Mouse (Mus musculus) lung, embryonic 15.5 days (tissue): Measurements from ENCODE around the gene Ccnb1ip1. TPM values are rescaled to one million over a fixed set of nuclear protein-coding genes. Genes with fewer than 3 reads are reported as not detected.

ENCODE experiments used
- ATAC-seq: fragments of 200-750 bp; cut with Nextera tagmentation; 2 replicates; pipeline ENCODE4 v1.8.0; 2017; ENCODE audit warnings: moderate number of reproducible peaks, borderline replicate concordance; ENCODE audit not compliant: low FRiP score, low TSS enrichment; ENCODE audit errors: extremely low read depth
- H3K27ac ChIP-seq: fragments of 300-500 bp; sonication (generic); 2 replicates; pipeline ENCODE4 v1.5.1; 2015; ENCODE audit warnings: moderate library complexity, mild to moderate bottlenecking, inconsistent platforms
- H3K27me3 ChIP-seq: fragments of 300-500 bp; sonication (generic); 2 replicates; pipeline ENCODE4 v1.6.1; 2015; ENCODE audit warnings: inconsistent platforms
- H3K36me3 ChIP-seq: fragments of 300-500 bp; sonication (generic); 2 replicates; pipeline ENCODE4 v1.6.1; 2015; ENCODE audit warnings: inconsistent platforms
- H3K4me1 ChIP-seq: fragments of 300-500 bp; sonication (generic); 2 replicates; pipeline ENCODE4 v1.6.1; 2015; ENCODE audit warnings: inconsistent platforms
- H3K4me2 ChIP-seq: fragments of 300-500 bp; sonication (generic); 2 replicates; pipeline ENCODE4 v1.6.1; 2015; ENCODE audit warnings: inconsistent platforms, mild to moderate bottlenecking, moderate library complexity
- H3K4me3 ChIP-seq: fragments of 300-500 bp; sonication (generic); 2 replicates; pipeline ENCODE4 v1.5.1; 2015; ENCODE audit warnings: mild to moderate bottlenecking, inconsistent platforms
- H3K9ac ChIP-seq: fragments of 300-500 bp; sonication (generic); 2 replicates; pipeline ENCODE4 v1.6.1; 2015; ENCODE audit warnings: inconsistent platforms
- H3K9me3 ChIP-seq: fragments of 300-500 bp; sonication (generic); 2 replicates; pipeline ENCODE4 v1.6.1; 2016; ENCODE audit warnings: inconsistent platforms
- WGBS: fragments of 180-500 bp; shearing (Covaris S2); methylation state at CpG from one replicate; pipeline ENCODE4 v1.1.7; 2015; 5-methylcytosine and 5-hydroxymethylcytosine counted together
- polyA plus RNA-seq: library from polyadenylated mRNA; unstranded; fragments of >200 nt; fragmentation: Nextera tagmentation; extraction: Ambion mirVana; gene quantifications from 2 replicates; pipeline ENCODE4 v1.2.1, GENCODE M21; 2015

The Ccnb1ip1 gene
- polyA plus RNA-seq, 1 experiment from 2014 or later = not detected

GRCm38 (mm10) chr14:50802843-50803562, 4.5 kb downstream of the Ccnb1ip1 start:
- no peak overlapping the region for H3K9ac ChIP-seq
- H3K36me3 ChIP-seq = no peaks in the 10 kb centered on the region
- WGBS = 63% methylated on average over 4 of the region's 4 CpGs
- H3K9me3 ChIP-seq = no peaks in the 10 kb centered on the region
- peaks cover 3% of the 10 kb centered on the region; the same call in 1 of the 2 replicates for H3K4me1 ChIP-seq
- H3K27me3 ChIP-seq = no peaks in the 10 kb centered on the region
- no peak overlapping the region for H3K4me2 ChIP-seq
- no peak overlapping the region for H3K4me3 ChIP-seq
- no peak overlapping the region for H3K27ac ChIP-seq
- ATAC-seq = no peak

- no peak overlapping the region for H3K4me2 ChIP-seq
- whole genome bisulfite sequencing = 84% methylated on average over 6 of the region's 6 CpGs
- no peak overlapping the region for H3K9ac ChIP-seq
- H3K27ac ChIP-seq = no peak overlapping the region
- no peak for ATAC-seq
- H3K4me1 ChIP-seq = peaks cover 3% of the 10 kb centered on the region; the same call in 1 of the 2 replicates
- H3K9me3 ChIP-seq = no peaks in the 10 kb centered on the region
- no peaks in the 10 kb centered on the region for H3K36me3 ChIP-seq
- no peak overlapping the region for H3K4me3 ChIP-seq
- no peaks in the 10 kb centered on the region for H3K27me3 ChIP-seq
Measured at GRCm38 (mm10) chr14:50802441-50802840, 5.1 kb downstream of the Ccnb1ip1 start.

- ATAC-seq = no peak
- 3% methylated on average over 3 of the region's 3 CpGs for WGBS
- no peak overlapping the region for H3K9ac ChIP-seq
Measured at GRCm38 (mm10) chr14:50799502-50800259, 7.9 kb downstream of the Ccnb1ip1 start.

GRCm38 (mm10) chr14:50798512-50798911, 9.0 kb downstream of the Ccnb1ip1 start:
- Histone ChIP-seq H3K4me2 (no peak overlapping the region), H3K9me3 (no peaks in the 10 kb centered on the region), H3K9ac (no peak overlapping the region), H3K27me3 (no peaks in the 10 kb centered on the region), H3K27ac (no peak overlapping the region), H3K4me3 (no peak overlapping the region), H3K36me3 (no peaks in the 10 kb centered on the region), H3K4me1 (no peaks in the 10 kb centered on the region)
- no peak for ATAC-seq
- 46% methylated on average over 2 of the region's 2 CpGs for WGBS

More at GRCm38 (mm10) chr14:50799502-50800259, 7.9 kb downstream of the Ccnb1ip1 start:
- Histone ChIP-seq H3K4me3 (no peak overlapping the region), H3K36me3 (no peaks in the 10 kb centered on the region), H3K9me3 (no peaks in the 10 kb centered on the region), H3K27me3 (no peaks in the 10 kb centered on the region), H3K4me1 (no peaks in the 10 kb centered on the region), H3K27ac (no peak overlapping the region), H3K4me2 (no peak overlapping the region; the same call in 1 of the 2 replicates)

- no peaks in the 10 kb centered on the region for H3K36me3 ChIP-seq
- ATAC-seq = no peak
- no peak overlapping the region for H3K27ac ChIP-seq
- no peaks in the 10 kb centered on the region for H3K27me3 ChIP-seq
- 74% methylated on average over 1 of the region's 1 CpGs for WGBS
- no peak overlapping the region for H3K4me2 ChIP-seq
- no peak overlapping the region for H3K4me3 ChIP-seq
- no peak overlapping the region for H3K9ac ChIP-seq
- no peaks in the 10 kb centered on the region for H3K4me1 ChIP-seq
- no peaks in the 10 kb centered on the region for H3K9me3 ChIP-seq
Measured at GRCm38 (mm10) chr14:50796464-50796863, 11.1 kb downstream of the Ccnb1ip1 start.

- Histone ChIP-seq H3K4me1 (no peaks in the 10 kb centered on the region), H3K27ac (no peak overlapping the region), H3K9ac (no peak overlapping the region), H3K4me3 (no peak overlapping the region), H3K27me3 (no peaks in the 10 kb centered on the region), H3K9me3 (no peaks in the 10 kb centered on the region), H3K4me2 (no peak overlapping the region), H3K36me3 (no peaks in the 10 kb centered on the region)
- no peak for ATAC-seq
- whole genome bisulfite sequencing = 78% methylated on average over 4 of the region's 4 CpGs
Measured at GRCm38 (mm10) chr14:50795965-50796364, 11.6 kb downstream of the Ccnb1ip1 start.

- WGBS = 86% methylated on average over 24 of the region's 24 CpGs
- no peaks in the 10 kb centered on the region for H3K9me3 ChIP-seq
- no peak for ATAC-seq
Measured at GRCm38 (mm10) chr14:50795261-50795935, 12.1 kb downstream of the Ccnb1ip1 start.

GRCm38 (mm10) chr14:50788157-50788556, 19.4 kb downstream of the Ccnb1ip1 start:
- no peak overlapping the region for H3K9ac ChIP-seq
- peaks cover 8% of the 10 kb centered on the region for H3K4me1 ChIP-seq
- H3K4me2 ChIP-seq = no peak overlapping the region
- H3K27me3 ChIP-seq = no peaks in the 10 kb centered on the region
- H3K4me3 ChIP-seq = no peak overlapping the region
- no peaks in the 10 kb centered on the region for H3K9me3 ChIP-seq
- WGBS = 7% methylated on average over 2 of the region's 2 CpGs
- H3K27ac ChIP-seq = no peak overlapping the region
- H3K36me3 ChIP-seq = no peaks in the 10 kb centered on the region
- no peak for ATAC-seq

More at GRCm38 (mm10) chr14:50795261-50795935, 12.1 kb downstream of the Ccnb1ip1 start:
- H3K27ac ChIP-seq = no peak overlapping the region
- no peaks in the 10 kb centered on the region for H3K36me3 ChIP-seq
- no peak overlapping the region for H3K4me2 ChIP-seq
- no peaks in the 10 kb centered on the region for H3K4me1 ChIP-seq
- H3K27me3 ChIP-seq = no peaks in the 10 kb centered on the region
- H3K9ac ChIP-seq = no peak overlapping the region
- H3K4me3 ChIP-seq = no peak overlapping the region

- peaks cover 13% of the 10 kb centered on the region; the same call in 1 of the 2 replicates for H3K36me3 ChIP-seq
- peaks cover 8% of the 10 kb centered on the region for H3K4me1 ChIP-seq
- H3K4me3 ChIP-seq = peak within 1 kb of the TSS; percentile 91
- peak within 1 kb of the TSS; percentile 56 for H3K4me2 ChIP-seq
- ATAC-seq = peak; percentile 87
- H3K27me3 ChIP-seq = no peaks in the 10 kb centered on the region
- H3K27ac ChIP-seq = peak within 1 kb of the TSS; percentile 55; the same call in 1 of the 2 replicates
- no peaks in the 10 kb centered on the region for H3K9me3 ChIP-seq
- peak within 1 kb of the TSS; percentile 80 for H3K9ac ChIP-seq
- 0% methylated on average over 21 of the region's 21 CpGs for WGBS
Measured at GRCm38 (mm10) chr14:50785251-50785637, 22.3 kb downstream of the Ccnb1ip1 start, which contains the start of gene Ttc5. Gene Ttc5 (minus strand): TSS chr14:50785519.

- H3K9me3 ChIP-seq = no peaks in the 10 kb centered on the region
- H3K27ac ChIP-seq = peak overlapping the region; percentile 55; the same call in 1 of the 2 replicates
- H3K4me2 ChIP-seq = peak overlapping the region; percentile 56
- ATAC-seq = no peak
- H3K27me3 ChIP-seq = no peaks in the 10 kb centered on the region
- peaks cover 13% of the 10 kb centered on the region; the same call in 1 of the 2 replicates for H3K36me3 ChIP-seq
- H3K4me3 ChIP-seq = peak overlapping the region; percentile 91
- H3K9ac ChIP-seq = peak overlapping the region; percentile 80
- WGBS = 22% methylated on average over 16 of the region's 16 CpGs
- peaks cover 8% of the 10 kb centered on the region for H3K4me1 ChIP-seq
Measured at GRCm38 (mm10) chr14:50784391-50785250, 22.9 kb downstream of the Ccnb1ip1 start.

GRCm38 (mm10) chr14:50782166-50782565, 25.4 kb downstream of the Ccnb1ip1 start:
- WGBS = 99% methylated on average over 3 of the region's 3 CpGs
- no peaks in the 10 kb centered on the region for H3K27me3 ChIP-seq

More at GRCm38 (mm10) chr14:50782166-50782565, 25.4 kb downstream of the Ccnb1ip1 start:
- no peak for ATAC-seq
- Histone ChIP-seq H3K4me1 (peaks cover 8% of the 10 kb centered on the region), H3K9me3 (no peaks in the 10 kb centered on the region), H3K27ac (no peak overlapping the region), H3K36me3 (peaks cover 19% of the 10 kb centered on the region), H3K4me3 (no peak overlapping the region), H3K4me2 (no peak overlapping the region), H3K9ac (no peak overlapping the region)
